ENCODE assay signal across 15 mouse cellular contexts in the genomic region with DNA sequence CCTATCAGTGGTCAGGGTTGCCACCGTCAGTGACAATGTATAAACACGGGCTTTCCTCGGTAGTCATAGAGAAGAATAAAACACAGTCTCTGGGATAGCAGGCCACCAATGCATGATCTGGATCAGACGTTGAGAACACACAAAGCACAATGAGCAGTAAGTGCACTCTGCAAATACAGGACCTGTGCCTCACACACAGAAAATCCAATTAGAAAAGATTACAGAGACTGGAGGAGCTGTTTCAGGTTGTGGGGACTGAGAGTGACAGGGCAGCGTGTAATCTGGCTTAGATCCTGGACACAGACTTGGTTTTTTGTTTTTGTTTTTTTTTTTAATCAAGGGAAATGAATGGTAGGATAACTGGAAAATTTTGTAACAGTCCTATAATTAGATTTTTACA.
"Had no signal": no experiment of that assay in that cellular context is flagged by ENCODE, and none has a peak within 500 bp of the region (broad histone marks: within the 10 kb centered on the region; RNA-seq: fewer than 3 reads in every experiment).

No protein-coding gene starts in this region.

- H3K4me3 ChIP-seq: liver, embryonic 12.5 days; midbrain, embryonic 12.5 days; midbrain, embryonic 15.5 days; neural tube, embryonic 12.5 days; stomach, embryonic 15.5 days had no signal

- H3K4me1 ChIP-seq: liver, embryonic 12.5 days; midbrain, embryonic 12.5 days; midbrain, embryonic 15.5 days; neural tube, embryonic 12.5 days; stomach, embryonic 15.5 days had no signal

- H3K4me2 ChIP-seq: liver, embryonic 12.5 days; lung, embryonic 14.5 days; midbrain, embryonic 12.5 days; midbrain, embryonic 15.5 days; neural tube, embryonic 12.5 days; stomach, embryonic 15.5 days had no signal

- H3K36me3 ChIP-seq: liver, embryonic 12.5 days; midbrain, embryonic 12.5 days; midbrain, embryonic 15.5 days; neural tube, embryonic 12.5 days; stomach, embryonic 15.5 days had no signal

- H3K27ac ChIP-seq: liver, embryonic 12.5 days; liver, embryonic 14.5 days; midbrain, embryonic 12.5 days; midbrain, embryonic 15.5 days; neural tube, embryonic 12.5 days; stomach, embryonic 15.5 days; stomach, postnatal 0 days had no signal

- H3K9ac ChIP-seq: liver, embryonic 12.5 days; liver, embryonic 14.5 days; lung, embryonic 14.5 days; midbrain, embryonic 12.5 days; midbrain, embryonic 15.5 days; neural tube, embryonic 12.5 days; stomach, embryonic 15.5 days had no signal

- H3K27me3 ChIP-seq: liver, embryonic 12.5 days; midbrain, embryonic 12.5 days; midbrain, embryonic 15.5 days; neural tube, embryonic 12.5 days; stomach, embryonic 15.5 days had no signal

- DNase-seq: lung, adult 18-20 months; lung, embryonic 14.5 days; lung, postnatal 10 days; lung, postnatal 4 days; right cerebral cortex, postnatal 14 days; thymus, adult 2 months; thymus, postnatal 25 days; thymus, postnatal 4 days had no signal

- ATAC-seq: liver, embryonic 12.5 days; midbrain, embryonic 15.5 days had no signal

- H3K9me3 ChIP-seq: liver, embryonic 12.5 days; midbrain, embryonic 12.5 days; midbrain, embryonic 15.5 days; stomach, embryonic 15.5 days had no signal
